Mouse (Mus musculus) NIH3T3 (cell line): Measurements from ENCODE around the gene Tanc1.

Source experiments
- DNase-seq: peaks from one replicate; pipeline ENCODE4 v3.0.0-alpha.2; 2012; ENCODE audit warnings: low read depth

Gene Tanc1

DNA sequence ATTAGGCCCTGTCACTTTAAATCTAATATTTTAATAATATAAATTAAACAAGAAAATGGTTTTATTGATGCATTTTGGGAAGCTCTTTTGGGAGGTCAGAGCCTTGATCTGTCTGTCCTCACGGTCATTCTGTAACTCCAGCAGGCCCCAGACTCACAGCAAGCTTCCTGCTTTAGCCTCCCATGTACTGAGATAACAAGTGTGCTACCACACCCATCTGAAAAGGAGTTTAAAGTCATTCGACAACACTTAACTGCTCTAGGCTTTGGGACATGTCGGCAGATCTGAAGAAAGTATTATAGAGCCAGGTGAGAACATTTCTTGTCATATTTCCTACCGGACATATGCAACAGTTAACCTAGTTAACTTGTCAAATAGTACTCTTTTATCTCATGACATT is 69.3 kb downstream of the Tanc1 start:
- no peak for DNase-seq

DNA sequence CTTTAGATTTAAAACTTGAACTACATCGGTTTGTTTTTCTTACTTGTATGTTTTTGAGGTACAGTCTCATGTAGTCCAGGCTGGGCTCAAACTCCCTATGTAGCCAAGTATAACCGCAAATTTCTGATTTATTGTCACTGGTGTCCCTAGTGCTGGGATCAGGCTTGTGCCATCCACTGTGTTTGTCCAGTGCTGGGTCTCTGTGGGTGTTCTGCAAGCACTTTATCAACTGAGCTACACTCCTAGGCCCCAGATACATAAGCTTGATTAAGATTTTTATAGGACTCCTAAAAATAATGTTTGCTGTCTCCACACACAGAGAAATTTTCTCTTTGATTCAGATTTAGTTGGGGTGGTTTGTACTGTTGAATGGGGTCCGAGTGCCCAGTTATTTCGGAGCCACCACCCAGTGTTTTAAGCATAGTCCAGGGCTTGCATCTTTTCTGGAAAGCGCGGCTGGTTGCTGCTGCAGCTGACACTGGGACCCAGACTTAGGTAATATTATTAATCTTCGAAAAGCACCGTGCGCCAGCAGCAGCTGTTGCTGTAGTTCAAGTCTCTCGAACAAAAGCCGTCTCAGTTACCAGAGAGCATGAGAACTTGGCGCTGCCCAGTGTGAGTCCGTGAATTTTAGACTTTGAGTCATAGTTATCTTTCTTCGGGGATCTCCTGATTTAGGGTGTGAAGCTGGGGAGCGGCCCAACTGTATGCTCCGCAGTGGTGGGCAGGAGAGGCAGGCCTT is 73.2 kb downstream of the Tanc1 start:
- DNase-seq = no peak

DNA sequence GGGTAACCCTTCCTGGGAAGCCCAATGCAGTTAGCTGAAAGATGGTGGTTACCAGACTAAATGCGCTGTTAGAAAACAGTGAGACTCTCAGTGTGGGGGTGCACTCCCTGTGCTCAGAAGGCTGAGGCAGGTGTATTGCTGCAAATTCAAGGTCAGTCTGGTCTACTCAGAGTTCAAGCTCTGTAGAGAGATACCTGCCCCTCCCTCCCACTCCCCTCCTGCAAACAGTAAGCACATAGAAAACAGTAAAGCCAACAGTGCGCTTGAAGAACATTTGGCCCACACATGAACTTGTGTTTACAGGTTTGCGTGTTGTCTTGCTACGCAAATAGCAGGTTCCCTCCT is 73.7 kb downstream of the Tanc1 start:
- no peak for DNase-seq

- DNase-seq = no peak
Measured at GRCm38 (mm10) chr2:59688261-59689104, 76.6 kb downstream of the Tanc1 start.

DNA sequence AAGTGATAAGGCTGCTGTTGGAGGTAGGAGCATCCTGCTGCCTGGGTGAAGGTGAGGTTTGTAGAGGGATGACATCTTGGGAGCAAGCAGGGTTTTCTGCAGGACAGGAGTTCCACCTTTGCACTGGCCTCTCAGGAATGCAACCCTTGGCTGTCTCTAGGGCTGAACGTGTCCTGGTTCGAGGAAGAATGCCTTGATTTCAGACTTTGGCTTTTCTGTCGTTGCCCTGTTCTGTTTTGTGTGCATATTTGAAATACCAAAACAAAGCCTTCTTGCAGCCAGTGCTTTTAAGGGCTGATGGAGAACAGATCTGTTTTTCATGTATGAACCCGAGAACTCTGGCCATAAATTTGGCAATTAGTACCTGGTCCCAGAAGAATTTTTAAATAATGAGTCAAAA is 79.3 kb downstream of the Tanc1 start:
- DNase-seq = no peak

GRCm38 (mm10) chr2:59693473-59693872 is 81.6 kb downstream of the Tanc1 start:
- DNase-seq = no peak

- no peak for DNase-seq
Measured at GRCm38 (mm10) chr2:59697123-59697522, 85.3 kb downstream of the Tanc1 start.

DNA sequence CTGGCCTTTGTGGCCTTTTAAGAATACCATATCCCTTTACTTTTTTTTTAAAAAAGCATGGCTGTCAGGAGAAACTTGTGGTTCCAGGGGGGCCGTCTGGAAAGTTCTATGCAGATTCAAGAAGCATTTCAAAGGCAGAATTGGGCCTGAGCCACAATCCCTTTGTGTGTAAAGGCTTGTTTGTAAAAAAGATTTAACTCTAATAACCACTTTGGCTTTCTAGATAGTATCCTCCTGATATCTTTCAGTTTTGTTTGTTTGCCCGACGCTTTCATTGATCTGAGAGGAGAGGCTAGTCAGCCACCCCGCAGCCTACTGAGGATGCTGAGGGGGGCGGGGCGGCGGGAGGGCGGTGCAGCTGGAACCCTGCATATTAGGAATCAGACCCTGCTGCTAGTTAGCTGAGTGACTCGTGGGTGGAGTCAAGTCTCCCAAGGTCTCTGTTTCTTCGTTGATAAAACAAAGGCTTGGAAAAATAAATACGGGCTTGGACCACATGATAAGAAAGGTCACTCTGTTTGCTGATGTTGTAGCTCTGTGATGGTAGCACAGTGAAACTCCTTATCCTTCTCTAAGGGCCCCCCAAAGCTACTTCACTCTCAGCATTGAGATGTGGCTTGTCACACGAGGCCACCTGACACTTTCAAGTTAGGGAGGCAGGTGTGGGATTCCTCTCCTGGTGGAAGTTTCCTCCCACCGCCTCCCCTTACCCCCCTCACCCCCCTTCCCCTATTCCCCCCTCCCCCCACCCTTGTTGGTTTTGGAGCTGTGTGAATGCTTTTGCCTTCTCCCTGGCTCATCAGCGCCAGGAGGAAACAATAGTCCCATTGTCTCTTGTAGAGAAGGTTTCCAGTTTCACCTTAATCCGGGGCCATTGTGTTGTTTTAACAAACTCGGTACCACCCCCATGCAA is 86.1 kb downstream of the Tanc1 start:
- DNase-seq = peak; percentile 57

DNA sequence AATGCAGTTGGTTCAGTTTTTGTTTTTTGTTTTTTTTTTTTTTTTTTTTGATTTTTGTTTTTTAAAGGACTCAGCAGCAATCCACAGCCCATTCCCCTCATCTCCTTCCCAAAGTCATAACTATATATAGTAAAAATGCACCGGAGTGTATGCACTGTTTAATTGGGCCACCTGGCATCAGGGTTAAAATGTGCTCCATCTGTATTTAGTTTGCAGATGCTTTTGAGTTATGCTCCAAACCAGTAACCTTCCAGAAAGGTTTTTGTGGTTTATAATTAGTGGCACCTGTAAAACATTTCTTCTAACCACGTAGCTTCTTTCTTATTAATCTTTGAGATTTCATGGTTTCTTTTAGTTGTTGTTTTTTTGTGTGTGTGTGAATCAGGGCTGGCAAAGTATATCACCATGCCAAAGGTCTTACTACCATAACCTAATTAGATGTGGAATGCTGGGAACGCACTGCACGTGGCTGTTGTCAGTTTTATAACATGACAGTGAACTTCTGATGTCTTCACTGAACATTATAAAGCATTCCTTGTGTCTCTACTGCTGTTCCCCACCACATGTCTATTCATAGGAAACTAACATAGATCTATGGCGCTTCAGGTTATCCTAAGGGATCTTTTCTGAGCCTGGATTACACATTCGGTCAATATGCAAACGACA is 86.9 kb downstream of the Tanc1 start:
- peak; percentile 51 for DNase-seq

DNA sequence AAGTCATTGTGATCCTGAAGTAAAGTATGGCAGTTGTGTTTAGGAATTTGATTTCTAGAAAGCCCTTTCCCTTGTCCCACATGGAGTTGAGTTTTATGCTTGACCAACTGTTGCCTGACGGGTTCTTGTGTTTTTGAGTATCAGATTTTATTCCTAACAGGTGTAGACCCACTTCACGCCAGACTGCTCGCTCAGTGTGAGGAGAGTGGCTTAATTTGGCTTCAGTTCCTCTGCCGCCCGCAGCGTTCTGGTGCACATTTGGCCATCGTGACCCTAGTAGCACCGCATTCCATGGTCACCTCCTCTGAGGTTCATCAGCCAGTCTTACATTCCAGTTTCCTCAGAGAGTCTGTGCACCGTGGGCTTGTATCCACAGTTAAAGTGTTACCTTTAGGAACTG is 88.1 kb downstream of the Tanc1 start:
- DNase-seq = no peak

GRCm38 (mm10) chr2:59705221-59705620 is 93.4 kb downstream of the Tanc1 start:
- DNase-seq = no peak

GRCm38 (mm10) chr2:59706806-59707205 is 95.0 kb downstream of the Tanc1 start:
- DNase-seq = no peak

DNA sequence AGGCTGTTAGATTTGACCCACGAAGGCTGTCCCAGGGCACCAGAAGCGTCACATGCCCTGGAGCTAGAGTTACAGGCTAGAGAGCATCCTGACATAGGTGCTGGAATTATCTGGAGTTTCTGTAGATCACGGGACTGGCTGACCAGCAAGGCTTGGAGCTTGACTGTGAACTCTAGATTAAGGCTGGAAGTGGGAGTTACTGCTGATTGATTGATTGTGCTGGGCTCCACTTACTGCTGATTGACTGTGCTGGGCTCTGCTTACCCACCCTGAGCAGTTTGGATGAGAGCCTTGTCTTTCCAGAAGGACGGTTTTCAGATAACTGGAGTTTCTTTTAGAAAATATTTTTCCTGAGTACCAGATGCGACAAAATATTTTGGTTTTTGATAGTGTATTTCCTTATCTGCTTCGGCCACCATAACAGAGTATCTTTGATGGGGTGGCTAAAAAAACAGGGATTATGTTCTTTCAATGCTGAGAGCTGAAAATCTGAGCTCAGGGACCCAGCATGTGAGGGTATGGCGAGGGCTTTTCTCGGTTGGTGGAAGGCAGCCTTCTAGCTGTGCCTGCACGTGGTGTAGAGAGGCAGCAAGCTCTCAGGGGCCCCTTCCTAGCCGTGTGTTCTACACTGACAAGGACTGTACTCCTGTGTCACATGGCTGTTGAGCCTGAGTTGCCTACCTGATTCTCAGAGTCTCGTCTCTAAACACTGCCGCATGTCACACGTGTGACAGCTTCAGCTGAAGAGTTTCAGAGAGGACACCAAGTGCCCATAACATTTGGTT is 96.3 kb downstream of the Tanc1 start:
- no peak for DNase-seq

- no peak for DNase-seq
Measured at GRCm38 (mm10) chr2:59710771-59711170, 98.9 kb downstream of the Tanc1 start.

DNA sequence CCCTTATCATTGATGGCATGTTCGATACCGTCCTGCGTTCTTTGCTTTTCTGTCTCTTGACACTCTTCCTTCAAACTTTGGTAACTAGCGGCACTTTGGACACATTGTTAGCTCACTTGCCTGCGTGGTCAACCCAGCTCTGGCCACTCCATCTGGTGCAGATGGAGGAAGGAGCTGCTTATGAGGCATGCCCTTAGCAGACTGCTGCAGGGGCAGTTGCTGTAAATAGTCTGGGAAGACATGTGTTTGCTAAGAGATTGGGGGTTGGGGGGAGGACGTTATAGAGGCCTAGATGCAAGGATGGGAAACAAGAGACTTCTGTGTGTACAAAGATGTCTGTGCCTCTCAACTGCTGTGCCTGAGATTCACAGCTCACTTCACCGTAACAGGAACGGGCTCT is 100.2 kb downstream of the Tanc1 start:
- no peak for DNase-seq

- DNase-seq = no peak
Measured at GRCm38 (mm10) chr2:59712484-59712883, 100.6 kb downstream of the Tanc1 start.

DNA sequence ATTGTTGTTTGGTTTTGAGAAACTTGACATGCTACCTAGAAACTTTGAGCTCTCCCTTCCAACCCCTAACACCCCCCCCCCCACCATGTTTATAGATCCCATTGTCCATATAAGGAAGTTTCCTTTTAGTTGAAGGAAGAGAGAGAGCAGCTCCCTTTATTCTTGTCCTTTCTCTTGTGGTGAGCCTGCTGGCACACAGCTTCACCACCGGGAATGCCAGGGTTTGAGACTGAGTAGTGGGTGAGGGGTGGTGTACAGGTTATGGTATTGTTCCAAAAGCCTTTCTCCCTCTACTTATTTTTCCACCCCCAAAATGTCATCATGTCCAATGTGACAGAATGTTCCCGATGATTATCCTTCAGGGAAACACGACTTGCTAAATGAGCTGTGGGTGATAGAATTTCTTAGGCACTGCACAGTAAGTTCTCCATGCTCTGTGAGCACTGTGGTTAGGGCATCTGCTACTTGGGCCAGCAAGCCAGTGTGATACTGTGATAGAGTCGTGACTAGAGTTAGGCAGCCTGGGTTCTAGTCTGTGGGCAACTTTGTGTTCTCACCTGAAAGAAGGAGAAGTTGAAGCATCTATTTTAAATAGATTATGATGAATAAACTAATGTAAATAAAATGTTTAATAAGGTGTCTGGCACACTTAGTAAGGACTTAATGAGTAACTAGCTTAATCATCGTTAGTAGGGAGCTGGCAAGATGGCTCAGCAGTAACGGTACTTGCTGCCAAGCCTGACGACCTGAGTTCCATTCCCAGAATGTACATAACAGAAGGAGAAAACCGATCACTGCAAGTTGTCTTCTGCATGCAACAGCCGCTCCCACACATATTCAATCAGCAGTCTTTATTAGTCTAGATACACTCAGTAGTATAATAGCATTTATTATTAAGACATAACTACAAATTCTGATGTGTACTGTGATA is 102.0 kb downstream of the Tanc1 start:
- DNase-seq = no peak

GRCm38 (mm10) chr2:59714992-59715391 is 103.2 kb downstream of the Tanc1 start:
- DNase-seq = no peak

GRCm38 (mm10) chr2:59716461-59716860 is 104.6 kb downstream of the Tanc1 start:
- DNase-seq = no peak

GRCm38 (mm10) chr2:59717746-59718294 is 106.0 kb downstream of the Tanc1 start:
- DNase-seq = no peak
